Mouse (Mus musculus) E14TG2a.4 (cell line): ENCODE data around the gene Strbp.

ENCODE experiments used
- CTCF ChIP-seq: conservative IDR thresholded peaks from 2 replicates; pipeline ENCODE4 v1.5.1; 2014; ENCODE audit warnings: low read length
- POU5F1 ChIP-seq: IDR thresholded peaks from 2 replicates; pipeline ENCODE4 v1.6.1; 2014; ENCODE audit warnings: low read length, borderline replicate concordance

DNA sequence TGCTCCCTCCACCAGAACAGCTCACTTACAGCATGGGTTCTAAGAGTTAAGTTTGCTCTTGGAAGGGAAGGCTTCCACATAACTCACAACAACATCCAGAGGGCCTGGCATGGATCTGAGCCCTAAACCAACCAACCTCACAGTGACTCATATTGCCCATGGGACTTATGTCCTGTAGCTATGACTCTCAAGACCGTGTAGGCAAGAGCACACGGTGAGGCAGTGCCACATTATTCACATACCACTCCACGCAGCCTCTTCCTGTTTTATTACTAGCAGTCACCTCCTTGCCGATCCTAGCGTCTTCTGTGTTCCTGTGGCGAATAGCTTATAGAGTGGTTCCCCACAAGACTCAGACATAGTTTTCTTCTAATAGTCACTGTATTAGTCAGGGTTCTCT is 45.7 kb upstream of the Strbp start:
- TF ChIP-seq POU5F1 (no peak), CTCF (no peak)
